Mouse (Mus musculus): Measurements from ENCODE around the gene Map3k1. TPM values are rescaled to one million over a fixed set of nuclear protein-coding genes. Genes with fewer than 3 reads are reported as not detected.

Map3k1 gene
- polyA plus RNA-seq, 1 experiment from 2014 or later = 16.6 TPM

- Histone ChIP-seq H3K36me3 (no peaks in the 10 kb centered on the region), H3K4me3 (peak overlapping the region; percentile 9), H3K27me3 (ENCODE audit: insufficient read depth, poor library complexity, severe bottlenecking) (no peaks in the 10 kb centered on the region), H3K4me1 (peaks cover 72% of the 10 kb centered on the region), H3K9me3 (no peaks in the 10 kb centered on the region), H3K27ac (peak overlapping the region; percentile 64)
- 46% methylated on average over 11 of the region's 11 CpGs for WGBS
- DNase-seq (ENCODE audit: low spot score) = no peak
These were observed 12.4 kb downstream of the Map3k1 start for GRCm38 (mm10) chr13:111796191-111796920.

DNA sequence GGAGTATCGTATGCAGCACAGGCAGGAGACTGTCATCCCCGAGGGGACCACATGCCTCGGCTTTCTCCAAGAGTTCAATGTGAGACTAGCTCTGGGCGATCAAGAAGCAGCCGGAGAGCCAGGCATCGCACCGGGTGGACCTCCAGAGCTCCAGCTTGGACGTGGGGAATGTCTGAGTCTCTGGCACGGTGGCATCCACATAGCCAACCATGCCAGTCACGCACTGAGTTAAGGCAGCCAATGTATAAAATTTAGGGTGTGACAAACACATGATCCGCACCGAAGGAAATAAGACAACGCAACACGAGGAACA, 15.9 kb downstream of the Map3k1 start:
- no peak for DNase-seq (ENCODE audit: low spot score)
- WGBS = 88% methylated on average over 14 of the region's 14 CpGs
- Histone ChIP-seq H3K27ac (no peak overlapping the region), H3K4me3 (no peak overlapping the region), H3K9me3 (no peaks in the 10 kb centered on the region), H3K27me3 (ENCODE audit: insufficient read depth, poor library complexity, severe bottlenecking) (no peaks in the 10 kb centered on the region), H3K4me1 (peaks cover 77% of the 10 kb centered on the region), H3K36me3 (no peaks in the 10 kb centered on the region)

DNA sequence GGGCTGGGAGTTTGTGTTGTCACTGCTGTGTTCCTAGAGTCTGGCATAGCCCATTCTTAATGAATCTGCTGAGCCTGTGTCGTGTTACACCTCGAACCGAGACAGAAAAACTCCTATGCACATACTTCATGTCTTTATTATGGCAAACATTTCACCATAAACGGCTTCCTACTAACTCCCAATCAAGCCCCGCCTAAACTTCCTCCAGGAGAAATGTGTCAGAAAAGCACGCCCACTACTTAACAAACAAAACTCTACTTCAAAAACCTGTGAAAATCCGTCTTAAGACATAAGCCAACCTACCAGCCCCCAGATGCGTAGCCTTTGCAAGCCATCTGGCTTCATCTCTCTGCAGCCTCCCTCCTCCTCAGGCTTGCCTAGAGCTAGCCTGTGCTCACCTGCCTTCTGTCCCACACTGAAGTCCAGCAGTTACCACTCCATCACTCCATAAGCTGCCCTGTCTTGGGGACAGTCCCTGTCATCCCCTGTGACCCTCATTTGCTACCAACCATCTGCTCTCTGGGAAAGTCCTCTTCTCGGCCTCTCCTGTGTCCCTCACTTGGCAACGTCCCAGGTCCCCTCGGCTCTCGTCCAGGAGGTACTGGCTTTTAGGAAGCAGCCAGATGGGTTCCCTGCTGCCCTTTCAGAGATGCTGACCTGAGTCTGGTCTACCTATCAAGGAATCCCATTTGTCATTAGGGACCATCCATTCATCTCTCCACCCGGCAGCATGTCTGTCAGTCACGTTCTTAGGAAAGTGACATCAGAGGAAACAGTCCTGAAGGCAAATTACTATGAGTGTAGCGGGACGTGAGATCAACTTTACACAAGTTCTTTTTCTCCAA, 16.4 kb downstream of the Map3k1 start:
- H3K9me3 ChIP-seq = no peaks in the 10 kb centered on the region
- H3K4me3 ChIP-seq = no peak overlapping the region
- H3K27me3 ChIP-seq (ENCODE audit: insufficient read depth, poor library complexity, severe bottlenecking) = no peaks in the 10 kb centered on the region
- DNase-seq (ENCODE audit: low spot score) = no peak
- 76% methylated on average over 16 of the region's 16 CpGs for WGBS
- no peaks in the 10 kb centered on the region for H3K36me3 ChIP-seq
- no peak overlapping the region for H3K27ac ChIP-seq
- H3K4me1 ChIP-seq = peaks cover 73% of the 10 kb centered on the region

GRCm38 (mm10) chr13:111791596-111791995, 17.2 kb downstream of the Map3k1 start:
- 87% methylated on average over 11 of the region's 11 CpGs for WGBS
- Histone ChIP-seq H3K4me1 (peaks cover 66% of the 10 kb centered on the region), H3K4me3 (no peak overlapping the region)

DNA sequence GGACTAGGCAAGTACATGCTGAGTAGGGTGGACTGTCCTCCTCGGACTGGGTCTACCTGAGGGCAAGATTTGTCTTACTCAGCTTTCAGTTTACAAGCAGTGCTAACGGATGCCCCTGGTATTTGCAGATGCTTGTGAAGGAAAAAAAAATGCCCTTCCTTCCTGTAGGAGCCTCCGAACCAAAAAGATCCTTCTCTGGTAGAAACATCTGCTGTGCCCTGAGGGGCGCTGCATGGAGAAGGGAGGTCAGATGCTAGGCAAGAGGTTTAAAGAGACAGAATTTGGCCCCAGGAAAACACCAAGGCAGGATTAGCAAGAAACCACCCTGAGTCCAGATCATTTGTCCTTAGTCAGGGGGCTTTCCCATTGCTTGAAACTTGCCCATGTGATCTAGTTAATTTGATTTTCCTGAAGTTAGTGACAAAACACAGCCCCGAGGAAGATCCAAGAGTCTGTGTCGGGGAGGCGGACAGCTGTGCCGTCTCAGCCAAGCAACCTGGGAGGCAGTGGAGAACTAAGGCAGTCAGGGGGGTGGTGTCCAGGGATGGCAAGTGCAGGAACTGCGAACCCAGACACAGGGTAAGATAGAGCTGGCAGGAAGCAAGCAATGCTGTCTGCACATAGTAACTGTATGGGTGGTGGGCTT, 19.2 kb downstream of the Map3k1 start:
- DNase-seq (ENCODE audit: low spot score) = no peak
- peaks cover 66% of the 10 kb centered on the region for H3K4me1 ChIP-seq
- WGBS = 37% methylated on average over 9 of the region's 9 CpGs
- no peaks in the 10 kb centered on the region for H3K9me3 ChIP-seq
- 0 out of 2 replicates have a peak, but pooled peaks cover 2% of the 10 kb centered on the region for H3K36me3 ChIP-seq
- peak overlapping the region; percentile 56 for H3K27ac ChIP-seq
- no peaks in the 10 kb centered on the region for H3K27me3 ChIP-seq (ENCODE audit: insufficient read depth, poor library complexity, severe bottlenecking)
- 0 out of 2 replicates have a peak overlapping the region, but pooled peaks have one; percentile 15 for H3K4me3 ChIP-seq

More at GRCm38 (mm10) chr13:111791596-111791995, 17.2 kb downstream of the Map3k1 start:
- no peak overlapping the region for H3K27ac ChIP-seq
- no peaks in the 10 kb centered on the region for H3K27me3 ChIP-seq (ENCODE audit: insufficient read depth, poor library complexity, severe bottlenecking)
- no peaks in the 10 kb centered on the region for H3K36me3 ChIP-seq
- no peak for DNase-seq (ENCODE audit: low spot score)
- no peaks in the 10 kb centered on the region for H3K9me3 ChIP-seq

- Histone ChIP-seq H3K36me3 (0 out of 2 replicates have a peak, but pooled peaks cover 2% of the 10 kb centered on the region), H3K27ac (peak overlapping the region; percentile 56)
- WGBS = 57% methylated on average over 9 of the region's 9 CpGs
These were observed 19.9 kb downstream of the Map3k1 start for GRCm38 (mm10) chr13:111788882-111789281.

GRCm38 (mm10) chr13:111787857-111788619, 20.8 kb downstream of the Map3k1 start:
- Histone ChIP-seq H3K9me3 (no peaks in the 10 kb centered on the region), H3K27ac (peak overlapping the region; percentile 56), H3K36me3 (0 out of 2 replicates have a peak, but pooled peaks cover 2% of the 10 kb centered on the region), H3K27me3 (ENCODE audit: insufficient read depth, poor library complexity, severe bottlenecking) (no peaks in the 10 kb centered on the region), H3K4me1 (peaks cover 76% of the 10 kb centered on the region), H3K4me3 (peak overlapping the region; percentile 39)
- 32% methylated on average over 18 of the region's 18 CpGs for WGBS
- DNase-seq (ENCODE audit: low spot score) = peak; percentile 88

More at GRCm38 (mm10) chr13:111788882-111789281, 19.9 kb downstream of the Map3k1 start:
- peaks cover 73% of the 10 kb centered on the region for H3K4me1 ChIP-seq
- no peaks in the 10 kb centered on the region for H3K9me3 ChIP-seq
- no peak for DNase-seq (ENCODE audit: low spot score)
- H3K4me3 ChIP-seq = peak overlapping the region; percentile 39
- no peaks in the 10 kb centered on the region for H3K27me3 ChIP-seq (ENCODE audit: insufficient read depth, poor library complexity, severe bottlenecking)

GRCm38 (mm10) chr13:111786584-111786983, 22.2 kb downstream of the Map3k1 start:
- 92% methylated on average over 7 of the region's 7 CpGs for WGBS
- no peaks in the 10 kb centered on the region for H3K9me3 ChIP-seq

GRCm38 (mm10) chr13:111783451-111783850, 25.3 kb downstream of the Map3k1 start:
- Histone ChIP-seq H3K9me3 (no peaks in the 10 kb centered on the region), H3K4me3 (no peak overlapping the region), H3K27me3 (ENCODE audit: insufficient read depth, poor library complexity, severe bottlenecking) (no peaks in the 10 kb centered on the region), H3K4me1 (peaks cover 47% of the 10 kb centered on the region), H3K36me3 (0 out of 2 replicates have a peak, but pooled peaks cover 7% of the 10 kb centered on the region), H3K27ac (no peak overlapping the region)
- 56% methylated on average over 8 of the region's 8 CpGs for WGBS
- DNase-seq (ENCODE audit: low spot score) = no peak

More at GRCm38 (mm10) chr13:111786584-111786983, 22.2 kb downstream of the Map3k1 start:
- Histone ChIP-seq H3K27ac (no peak overlapping the region), H3K4me1 (peaks cover 65% of the 10 kb centered on the region), H3K36me3 (0 out of 2 replicates have a peak, but pooled peaks cover 7% of the 10 kb centered on the region), H3K27me3 (ENCODE audit: insufficient read depth, poor library complexity, severe bottlenecking) (no peaks in the 10 kb centered on the region), H3K4me3 (no peak overlapping the region)
- no peak for DNase-seq (ENCODE audit: low spot score)

- 71% methylated on average over 5 of the region's 5 CpGs for WGBS
- Histone ChIP-seq H3K4me3 (no peak overlapping the region), H3K27ac (no peak overlapping the region), H3K4me1 (peaks cover 41% of the 10 kb centered on the region), H3K27me3 (ENCODE audit: insufficient read depth, poor library complexity, severe bottlenecking) (no peaks in the 10 kb centered on the region), H3K36me3 (peaks cover 19% of the 10 kb centered on the region), H3K9me3 (no peaks in the 10 kb centered on the region)
- DNase-seq (ENCODE audit: low spot score) = no peak
These were observed 29.3 kb downstream of the Map3k1 start for GRCm38 (mm10) chr13:111779471-111779870.

DNA sequence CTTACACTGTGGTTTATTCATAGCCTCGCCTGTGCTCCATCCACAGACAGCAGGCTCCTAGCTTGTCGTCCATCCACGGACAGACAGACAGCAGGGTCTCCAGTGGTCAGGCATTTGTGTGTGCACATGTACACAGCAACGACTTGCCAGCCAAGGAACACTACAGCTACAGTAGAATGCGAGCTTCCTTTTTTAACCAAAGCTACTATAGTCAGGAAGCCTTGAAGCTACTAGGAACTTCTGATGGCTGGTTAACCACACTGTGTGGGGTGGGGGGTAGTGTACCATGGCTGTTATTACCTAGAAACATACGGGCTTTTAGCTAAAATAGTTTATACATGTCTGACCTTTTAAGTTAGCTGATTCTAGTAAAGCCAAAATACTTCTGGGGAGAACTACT, 30.2 kb downstream of the Map3k1 start:
- no peaks in the 10 kb centered on the region for H3K27me3 ChIP-seq (ENCODE audit: insufficient read depth, poor library complexity, severe bottlenecking)
- H3K9me3 ChIP-seq = no peaks in the 10 kb centered on the region
- H3K4me3 ChIP-seq = no peak overlapping the region
- peaks cover 26% of the 10 kb centered on the region for H3K36me3 ChIP-seq
- peaks cover 33% of the 10 kb centered on the region for H3K4me1 ChIP-seq
- no peak overlapping the region for H3K27ac ChIP-seq
- 54% methylated on average over 6 of the region's 6 CpGs for WGBS
- DNase-seq (ENCODE audit: low spot score) = no peak

DNA sequence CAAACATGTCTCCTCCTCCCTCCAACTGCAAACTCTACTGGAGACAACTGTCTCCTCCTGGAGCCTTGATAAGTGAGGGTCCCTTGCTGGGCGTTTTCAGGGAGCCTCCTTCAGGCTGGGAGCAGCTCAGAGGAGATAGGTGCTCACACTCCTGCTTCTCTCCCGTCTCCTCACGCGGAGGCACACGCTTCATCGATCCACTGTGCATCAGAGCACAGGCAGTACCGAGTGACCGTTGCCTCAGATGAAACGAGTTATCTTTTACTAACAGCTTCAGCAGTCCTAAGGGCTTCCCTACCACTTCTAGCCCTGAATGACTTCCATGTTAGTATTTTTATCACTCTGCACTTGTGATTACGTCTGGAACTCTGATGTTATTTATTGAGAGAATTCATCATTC, 30.9 kb downstream of the Map3k1 start:
- H3K27ac ChIP-seq = 0 out of 2 replicates have a peak overlapping the region, but pooled peaks have one; percentile 16
- peaks cover 30% of the 10 kb centered on the region for H3K4me1 ChIP-seq
- H3K9me3 ChIP-seq = no peaks in the 10 kb centered on the region
- DNase-seq (ENCODE audit: low spot score) = no peak
- WGBS = 49% methylated on average over 10 of the region's 10 CpGs
- H3K27me3 ChIP-seq (ENCODE audit: insufficient read depth, poor library complexity, severe bottlenecking) = no peaks in the 10 kb centered on the region
- no peak overlapping the region for H3K4me3 ChIP-seq
- H3K36me3 ChIP-seq = peaks cover 33% of the 10 kb centered on the region
